Comparison of ENCODE assay signal across 23 mouse cellular contexts in genomic region chr2:144026456-144026855, GRCm38 (mm10). TPM values are rescaled to one million over a fixed set of nuclear protein-coding genes. Genes with fewer than 3 reads are reported as not detected.
A peak's percentile ranks its signal among the peaks of the same experiment; 100 is the strongest.
DNase-seq lines count a peak whose midpoint lies in the region; ATAC-seq and TF ChIP-seq lines count a peak whose summit lies in the region.
"Had no signal": no experiment of that assay in that cellular context is flagged by ENCODE, and none has a peak within 500 bp of the region (broad histone marks: within the 10 kb centered on the region; RNA-seq: fewer than 3 reads in every experiment).

No protein-coding gene starts in this region.

- no peak overlapping the region for H3K4me3 ChIP-seq in intestine, embryonic 16.5 days (ENCODE audit: low read length)
- H3K4me3 ChIP-seq in intestine, postnatal 0 days (ENCODE audit: low read depth, low read length): no peak overlapping the region
- no peak overlapping the region for H3K4me3 ChIP-seq in midbrain, embryonic 11.5 days (ENCODE audit: low read depth, low read length)
- no peak overlapping the region for H3K4me3 ChIP-seq in midbrain, embryonic 15.5 days
- H3K4me3 ChIP-seq: embryonic facial prominence, embryonic 10.5 days; forebrain, embryonic 13.5 days; heart, embryonic 10.5 days; hindbrain, embryonic 10.5 days had no signal

- H3K4me1 ChIP-seq in intestine, embryonic 16.5 days (ENCODE audit: control insufficient read depth, insufficient read depth, low read length): no peaks in the 10 kb centered on the region
- no peaks in the 10 kb centered on the region for H3K4me1 ChIP-seq in intestine, postnatal 0 days (replicated peaks; ENCODE audit: control insufficient read depth, insufficient read depth, low read length)
- H3K4me1 ChIP-seq in midbrain, embryonic 11.5 days (ENCODE audit: control insufficient read depth, insufficient read depth, low read length): no peaks in the 10 kb centered on the region
- no peaks in the 10 kb centered on the region for H3K4me1 ChIP-seq in midbrain, embryonic 15.5 days
- H3K4me1 ChIP-seq: forebrain, embryonic 13.5 days; heart, embryonic 10.5 days; hindbrain, embryonic 10.5 days had no signal

- no peaks in the 10 kb centered on the region for H3K27me3 ChIP-seq in intestine, embryonic 16.5 days (replicated peaks; ENCODE audit: control insufficient read depth, insufficient read depth, low read length)
- no peaks in the 10 kb centered on the region for H3K27me3 ChIP-seq in intestine, postnatal 0 days (replicated peaks; ENCODE audit: control insufficient read depth, insufficient read depth, low read length)
- H3K27me3 ChIP-seq in midbrain, embryonic 11.5 days (ENCODE audit: control insufficient read depth, insufficient read depth, low read length): no peaks in the 10 kb centered on the region
- no peaks in the 10 kb centered on the region for H3K27me3 ChIP-seq in midbrain, embryonic 15.5 days (replicated peaks)
- H3K27me3 ChIP-seq: forebrain, embryonic 13.5 days had no signal

- no peak overlapping the region for H3K4me2 ChIP-seq in intestine, embryonic 16.5 days (ENCODE audit: low read depth, low read length)
- no peak overlapping the region for H3K4me2 ChIP-seq in intestine, postnatal 0 days (replicated peaks; ENCODE audit: low read depth)
- no peak overlapping the region for H3K4me2 ChIP-seq in midbrain, embryonic 11.5 days
- H3K4me2 ChIP-seq in midbrain, embryonic 15.5 days: no peak overlapping the region
- H3K4me2 ChIP-seq: forebrain, embryonic 13.5 days; hindbrain, embryonic 14.5 days had no signal

- no peaks in the 10 kb centered on the region for H3K36me3 ChIP-seq in intestine, embryonic 16.5 days (ENCODE audit: control insufficient read depth, insufficient read depth, low read length)
- H3K36me3 ChIP-seq in intestine, postnatal 0 days (ENCODE audit: control insufficient read depth, insufficient read depth): no peaks in the 10 kb centered on the region
- H3K36me3 ChIP-seq in midbrain, embryonic 11.5 days (ENCODE audit: control insufficient read depth, insufficient read depth, low read length): no peaks in the 10 kb centered on the region
- H3K36me3 ChIP-seq in midbrain, embryonic 15.5 days (replicated peaks): no peaks in the 10 kb centered on the region
- H3K36me3 ChIP-seq: embryonic facial prominence, embryonic 10.5 days; heart, embryonic 10.5 days; hindbrain, embryonic 10.5 days had no signal

- H3K9me3 ChIP-seq in intestine, embryonic 16.5 days (ENCODE audit: control insufficient read depth, low read length): no peaks in the 10 kb centered on the region
- no peaks in the 10 kb centered on the region for H3K9me3 ChIP-seq in intestine, postnatal 0 days (ENCODE audit: control insufficient read depth)
- no peaks in the 10 kb centered on the region for H3K9me3 ChIP-seq in midbrain, embryonic 11.5 days (ENCODE audit: control insufficient read depth, low read length)
- H3K9me3 ChIP-seq in midbrain, embryonic 15.5 days: no peaks in the 10 kb centered on the region
- H3K9me3 ChIP-seq: embryonic facial prominence, embryonic 10.5 days; forebrain, embryonic 13.5 days; heart, embryonic 10.5 days; hindbrain, embryonic 10.5 days had no signal

- H3K27ac ChIP-seq in intestine, embryonic 16.5 days (ENCODE audit: low read length): no peak overlapping the region
- no peak overlapping the region for H3K27ac ChIP-seq in intestine, postnatal 0 days (ENCODE audit: low read depth, low read length)
- no peak overlapping the region for H3K27ac ChIP-seq in midbrain, embryonic 11.5 days (ENCODE audit: low read depth, low read length)
- H3K27ac ChIP-seq in midbrain, embryonic 15.5 days: no peak overlapping the region
- H3K27ac ChIP-seq: embryonic facial prominence, embryonic 10.5 days; forebrain, embryonic 13.5 days; heart, embryonic 10.5 days; hindbrain, embryonic 10.5 days; hindbrain, embryonic 14.5 days had no signal

- H3K9ac ChIP-seq in intestine, embryonic 16.5 days (ENCODE audit: low read depth, low read length): no peak overlapping the region
- no peak overlapping the region for H3K9ac ChIP-seq in intestine, postnatal 0 days (ENCODE audit: low read depth, low read length)
- no peak overlapping the region for H3K9ac ChIP-seq in midbrain, embryonic 11.5 days (ENCODE audit: low read length)
- no peak overlapping the region for H3K9ac ChIP-seq in midbrain, embryonic 15.5 days
- H3K9ac ChIP-seq: forebrain, embryonic 13.5 days; forebrain, postnatal 0 days; hindbrain, embryonic 14.5 days had no signal

- WGBS in intestine, embryonic 16.5 days: 61% methylated on average over 4 of the region's 4 CpGs
- 60% methylated on average over 4 of the region's 4 CpGs for WGBS in intestine, postnatal 0 days
- 77% methylated on average over 4 of the region's 4 CpGs for WGBS in midbrain, embryonic 11.5 days
- WGBS in midbrain, embryonic 15.5 days: 79% methylated on average over 4 of the region's 4 CpGs

- DNase-seq in midbrain, embryonic 11.5 days (ENCODE audit: low spot score, missing footprints): peak; percentile 1
- no peak for DNase-seq in right cerebral cortex, postnatal 14 days
- DNase-seq: adrenal gland, postnatal 14 days; cerebellum, adult 11-12 months; cerebellum, adult 9-10 months; cerebellum, postnatal 36 days; forebrain, postnatal 0 days; gastrocnemius, postnatal 14 days had no signal

- no peak for TF ChIP-seq CTCF in intestine, postnatal 0 days (IDR thresholded peaks at IDR 0.05; ENCODE audit: low read depth)

- 0 out of 2 replicates have a peak, but pooled peaks have one; percentile 28 for ATAC-seq in intestine, embryonic 16.5 days
- ATAC-seq in intestine, postnatal 0 days: no peak
- ATAC-seq in midbrain, embryonic 11.5 days (ENCODE audit: low FRiP score): no peak
- no peak for ATAC-seq in midbrain, embryonic 15.5 days (replicated peaks)
- ATAC-seq in megakaryocyte progenitor cell, adult 5-6 weeks (replicated peaks; ENCODE audit: poor library complexity): peak; percentile 50
- ATAC-seq: forebrain, embryonic 13.5 days; forebrain, postnatal 0 days had no signal

RNA-seq across cellular contexts. Expression of gene Banf2, which starts 6.4 kb away (rescaled TPM):
- not detected in 2 replicates for polyA plus RNA-seq in intestine, embryonic 16.5 days (2015; fragmentation: Nextera tagmentation; extraction: Ambion mirVana)
- polyA plus RNA-seq in intestine, postnatal 0 days (2015; fragmentation: Nextera tagmentation; extraction: Ambion mirVana): not detected in 2 replicates
- not detected in 2 replicates for polyA plus RNA-seq in midbrain, embryonic 11.5 days (2014; fragmentation: Nextera tagmentation; extraction: Ambion mirVana)
- polyA plus RNA-seq in midbrain, embryonic 15.5 days (2015; fragmentation: Nextera tagmentation; extraction: Ambion mirVana): not detected in 2 replicates
- total RNA-seq in megakaryocyte progenitor cell, adult 5-6 weeks (2015): not detected in 2 replicates
- total RNA-seq in megakaryocyte progenitor cell, adult 5-6 weeks (2017): not detected in 2 replicates
- total RNA-seq: adrenal gland, postnatal 14 days; ES-E14; forebrain, postnatal 0 days; gastrocnemius, adult 18-20 months; gastrocnemius, postnatal 14 days; granulocyte monocyte progenitor cell, adult 5-6 weeks; heart, postnatal 25 days had no signal
- polyA plus RNA-seq: embryonic facial prominence, embryonic 10.5 days; embryonic facial prominence, embryonic 14.5 days; forebrain, embryonic 13.5 days; forebrain, postnatal 0 days; heart, embryonic 10.5 days; heart, embryonic 16.5 days; hindbrain, embryonic 10.5 days; hindbrain, embryonic 14.5 days had no signal

RNA-seq across cellular contexts. Expression of gene Rrbp1, which starts 15.4 kb away (rescaled TPM):
- polyA plus RNA-seq in intestine, embryonic 16.5 days (2015; fragmentation: Nextera tagmentation; extraction: Ambion mirVana): 102 and 106 TPM in 2 replicates
- polyA plus RNA-seq in intestine, postnatal 0 days (2015; fragmentation: Nextera tagmentation; extraction: Ambion mirVana): 156 and 166 TPM in 2 replicates
- polyA plus RNA-seq in midbrain, embryonic 11.5 days (2014; fragmentation: Nextera tagmentation; extraction: Ambion mirVana): 31.4 and 36.0 TPM in 2 replicates
- 29.4 and 32.4 TPM in 2 replicates for polyA plus RNA-seq in midbrain, embryonic 15.5 days (2015; fragmentation: Nextera tagmentation; extraction: Ambion mirVana)
- total RNA-seq in megakaryocyte progenitor cell, adult 5-6 weeks (2015): 178 and 204 TPM in 2 replicates
- total RNA-seq in megakaryocyte progenitor cell, adult 5-6 weeks (2017): 187 and 234 TPM in 2 replicates

Comparison
In these comparisons a context has a peak if more than half of its experiments do, and no peak if none do; other contexts are left out.
1. ATAC-seq: peak in intestine, embryonic 16.5 days (single experiment) and megakaryocyte progenitor cell, adult 5-6 weeks (single experiment); none in intestine, postnatal 0 days (single experiment), midbrain, embryonic 11.5 days (single experiment) and midbrain, embryonic 15.5 days (single experiment).